Mouse (Mus musculus): ENCODE results near the gene Plxna2.
A peak's percentile ranks its signal among the peaks of the same experiment; 100 is the strongest.

The Plxna2 gene

GRCm38 (mm10) chr1:194836671-194837070 lies 218.7 kb downstream of the Plxna2 start:
- DNase-seq = no peak

DNA sequence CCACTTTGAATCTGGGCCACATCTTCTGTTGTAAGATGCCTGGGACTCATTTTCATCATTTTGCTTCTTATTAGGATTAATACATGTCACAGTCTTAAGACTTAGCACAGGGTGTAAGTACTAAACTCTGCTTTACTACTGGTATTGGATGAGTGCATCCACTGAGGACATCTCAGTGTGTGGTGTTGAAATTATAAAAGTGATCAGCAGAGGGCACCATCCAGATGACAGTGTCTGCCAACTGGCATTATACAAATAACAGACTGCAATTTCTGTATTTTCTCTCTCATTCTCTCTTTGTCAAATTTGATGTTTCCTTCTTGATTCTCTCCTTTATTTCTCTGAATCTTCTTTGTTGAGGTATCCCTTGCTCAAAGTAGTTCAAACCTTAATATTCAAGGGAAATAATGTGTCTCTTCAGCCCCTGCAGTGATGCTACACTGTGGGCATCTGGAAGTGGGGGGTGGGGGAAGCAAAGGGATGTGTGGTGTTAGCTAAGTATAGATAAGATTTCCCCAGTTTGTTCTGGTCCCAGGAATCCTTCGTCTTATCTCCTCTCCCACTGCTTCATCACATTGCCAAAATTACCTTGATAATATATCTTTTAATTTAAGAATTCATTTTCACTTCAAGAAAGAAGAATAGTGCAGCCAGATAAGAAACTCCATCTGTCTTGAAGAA lies 221.4 kb downstream of the Plxna2 start:
- peak; percentile 2 to 35 for DNase-seq

- DNase-seq = no peak
Measured at GRCm38 (mm10) chr1:194843020-194843419, 225.0 kb downstream of the Plxna2 start.

GRCm38 (mm10) chr1:194847014-194847413 lies 229.0 kb downstream of the Plxna2 start:
- no peak for DNase-seq

DNA sequence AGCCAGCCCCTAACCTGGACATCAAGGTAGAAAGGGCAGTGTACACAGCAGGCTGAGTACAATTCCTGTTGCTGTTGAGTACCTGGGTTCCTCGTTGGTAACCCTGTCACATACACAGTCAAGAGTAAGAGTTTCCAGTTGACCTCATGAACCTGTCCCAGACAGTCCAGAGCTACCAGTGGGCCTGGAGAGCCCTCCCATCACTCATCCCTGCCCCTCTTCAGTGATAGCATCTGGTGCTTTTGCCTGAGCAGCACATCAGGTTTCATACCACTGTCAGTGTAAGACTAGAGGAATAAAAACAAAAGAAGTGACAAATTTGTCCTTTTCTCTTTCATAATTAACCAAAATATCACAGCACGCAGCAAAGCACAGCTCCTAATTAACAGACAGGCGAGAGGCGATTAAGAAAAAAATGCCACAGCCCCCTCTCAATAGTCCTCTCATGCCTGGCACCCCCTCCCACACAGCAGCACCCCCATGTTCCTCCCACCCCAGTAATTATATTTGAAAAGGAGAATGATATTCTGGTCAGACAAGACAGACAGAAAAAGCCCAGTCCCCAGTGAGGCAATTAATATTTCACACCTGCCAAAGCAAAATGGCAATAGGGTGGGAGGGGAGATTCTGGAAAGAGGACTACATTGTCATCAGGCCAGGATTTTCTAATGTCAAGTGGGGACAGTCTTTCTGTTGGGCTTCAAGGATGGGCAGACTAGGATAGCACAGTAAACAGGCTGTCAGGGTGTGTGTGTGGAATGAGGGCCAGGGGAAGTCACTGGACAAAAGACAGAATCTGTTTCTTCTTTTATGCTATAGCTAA lies 233.4 kb downstream of the Plxna2 start:
- DNase-seq = no peak

DNA sequence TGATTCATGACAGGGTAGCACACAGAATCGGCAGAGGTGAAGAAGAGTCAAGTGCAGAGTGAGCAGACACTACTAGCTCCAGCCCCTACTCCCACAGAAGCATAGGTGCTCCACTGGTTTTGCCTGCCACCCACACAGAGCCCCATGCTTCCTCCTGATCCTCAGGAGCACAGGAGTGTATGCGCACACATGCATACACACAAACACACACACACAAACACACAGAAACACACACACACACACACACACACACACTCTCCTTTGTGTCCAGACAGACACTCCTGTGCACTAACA lies 234.0 kb downstream of the Plxna2 start:
- DNase-seq = no peak

Measured in kidney, adult 8-10 months (tissue).